Mouse (Mus musculus) embryonic facial prominence, embryonic 14.5 days (tissue): ENCODE results near the gene Iqgap2. TPM values are rescaled to one million over a fixed set of nuclear protein-coding genes. Genes with fewer than 3 reads are reported as not detected.

Source experiments
- ATAC-seq: fragments of 200-750 bp; cut with Nextera tagmentation; 2 replicates; pipeline ENCODE4 v1.8.0; 2017; ENCODE audit warnings: low read depth, moderate number of reproducible peaks, moderate TSS enrichment
- DNase-seq: peaks from one replicate; pipeline ENCODE4 v3.0.0-alpha.2; 2015; ENCODE audit warnings: low spot score
- H3K27ac ChIP-seq: fragments of 300-500 bp; sonication (generic); replicated peaks from 2 replicates; pipeline ENCODE4 v1.5.1; 2014; ENCODE audit warnings: low read depth, mild to moderate bottlenecking, low read length, moderate library complexity
- H3K27me3 ChIP-seq: fragments of 300-500 bp; sonication (generic); replicated peaks from 2 replicates; pipeline ENCODE4 v1.6.1; 2014; ENCODE audit warnings: low read length; ENCODE audit not compliant: control insufficient read depth, insufficient read depth
- H3K36me3 ChIP-seq: fragments of 300-500 bp; sonication (generic); 2 replicates; pipeline ENCODE4 v1.6.1; 2014; ENCODE audit warnings: low read length, mixed read lengths; ENCODE audit not compliant: control insufficient read depth, insufficient read depth
- H3K4me1 ChIP-seq: fragments of 300-500 bp; sonication (generic); 2 replicates; pipeline ENCODE4 v1.6.1; 2014; ENCODE audit warnings: antibody characterized with exemption, low read length; ENCODE audit not compliant: control insufficient read depth, insufficient read depth
- H3K4me2 ChIP-seq: fragments of 300-500 bp; sonication (generic); 2 replicates; pipeline ENCODE4 v1.6.1; 2014; ENCODE audit warnings: low read depth, mild to moderate bottlenecking, low read length, moderate library complexity, mixed read lengths
- H3K4me3 ChIP-seq: fragments of 300-500 bp; sonication (generic); 2 replicates; pipeline ENCODE4 v1.5.1; 2014; ENCODE audit warnings: low read depth, mild to moderate bottlenecking, low read length
- H3K9ac ChIP-seq: fragments of 300-500 bp; sonication (generic); 2 replicates; pipeline ENCODE4 v1.6.1; 2014; ENCODE audit warnings: low read depth, mild to moderate bottlenecking, low read length, moderate library complexity, mixed read lengths
- H3K9me3 ChIP-seq: fragments of 300-500 bp; sonication (generic); 2 replicates; pipeline ENCODE4 v1.6.1; 2016; ENCODE audit warnings: low read length; ENCODE audit not compliant: control insufficient read depth
- WGBS: fragments of 180-500 bp; shearing (Covaris S2); extraction: QIAGEN DNeasy Blood & Tissue Kit; methylation state at CpG from one replicate; pipeline ENCODE4 v1.1.7; 2014; 5-methylcytosine and 5-hydroxymethylcytosine counted together
- polyA plus RNA-seq: library from polyadenylated mRNA; unstranded; fragments of >200 nt; fragmentation: Nextera tagmentation; extraction: Ambion mirVana; gene quantifications from 2 replicates; pipeline ENCODE4 v1.2.1, GENCODE M21; 2014

Iqgap2 gene
- polyA plus RNA-seq, 1 experiment from 2014 or later = 13.7 TPM

GRCm38 (mm10) chr13:95831760-95832159 is 60.0 kb downstream of the Iqgap2 start:
- H3K9ac ChIP-seq = no peak overlapping the region
- no peak overlapping the region for H3K4me2 ChIP-seq
- no peaks in the 10 kb centered on the region for H3K27me3 ChIP-seq
- peaks cover 11% of the 10 kb centered on the region; the same call in 1 of the 2 replicates for H3K4me1 ChIP-seq
- H3K4me3 ChIP-seq = no peak overlapping the region
- 0 out of 2 replicates have a peak, but pooled peaks cover 7% of the 10 kb centered on the region for H3K36me3 ChIP-seq
- H3K27ac ChIP-seq = no peak overlapping the region
- ATAC-seq (no peak), DNase-seq (no peak)
- H3K9me3 ChIP-seq = no peaks in the 10 kb centered on the region

DNA sequence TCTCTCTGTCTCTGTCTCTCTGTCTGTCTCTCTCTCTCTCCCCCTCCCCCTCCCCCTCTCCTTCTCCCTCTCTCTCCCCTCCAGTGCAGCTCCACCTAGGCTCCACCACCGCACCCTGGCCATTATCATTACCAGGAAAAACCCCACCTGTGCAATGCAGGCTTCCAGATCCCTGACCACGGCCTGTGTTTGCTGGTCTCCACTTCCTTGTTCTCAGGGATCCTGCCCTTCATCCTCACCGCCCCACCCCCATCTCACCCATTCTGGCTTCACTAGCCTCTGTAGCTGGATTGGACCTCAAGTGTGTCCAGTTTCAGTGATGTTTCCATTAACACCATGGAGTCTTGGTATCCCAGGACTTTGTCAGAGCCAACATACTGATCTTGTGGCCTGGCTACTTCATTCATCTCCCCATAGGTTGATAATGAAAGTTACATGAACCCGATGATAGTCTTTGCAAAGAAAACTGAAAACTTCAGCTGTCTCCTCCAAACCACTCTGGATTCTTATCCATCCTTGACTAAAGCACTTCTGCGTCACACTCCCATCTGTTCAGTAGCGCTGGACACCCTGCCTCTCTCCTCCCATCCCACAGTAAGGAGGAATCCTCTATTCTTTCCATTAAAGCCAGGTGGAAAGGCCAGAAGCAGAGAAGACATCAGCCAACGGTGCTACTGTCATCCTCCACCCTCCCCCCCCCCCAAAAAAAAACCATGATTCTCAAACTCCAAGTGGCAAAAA is 62.1 kb downstream of the Iqgap2 start:
- no peak overlapping the region for H3K27ac ChIP-seq
- no peak overlapping the region for H3K4me3 ChIP-seq
- no peak for ATAC-seq
- H3K9ac ChIP-seq = no peak overlapping the region
- no peak overlapping the region for H3K4me2 ChIP-seq
- WGBS = 89% methylated on average over 7 of the region's 7 CpGs
- DNase-seq = no peak
- no peaks in the 10 kb centered on the region for H3K9me3 ChIP-seq
- H3K4me1 ChIP-seq = peaks cover 11% of the 10 kb centered on the region; the same call in 1 of the 2 replicates
- no peaks in the 10 kb centered on the region for H3K27me3 ChIP-seq
- H3K36me3 ChIP-seq = no peaks in the 10 kb centered on the region

DNA sequence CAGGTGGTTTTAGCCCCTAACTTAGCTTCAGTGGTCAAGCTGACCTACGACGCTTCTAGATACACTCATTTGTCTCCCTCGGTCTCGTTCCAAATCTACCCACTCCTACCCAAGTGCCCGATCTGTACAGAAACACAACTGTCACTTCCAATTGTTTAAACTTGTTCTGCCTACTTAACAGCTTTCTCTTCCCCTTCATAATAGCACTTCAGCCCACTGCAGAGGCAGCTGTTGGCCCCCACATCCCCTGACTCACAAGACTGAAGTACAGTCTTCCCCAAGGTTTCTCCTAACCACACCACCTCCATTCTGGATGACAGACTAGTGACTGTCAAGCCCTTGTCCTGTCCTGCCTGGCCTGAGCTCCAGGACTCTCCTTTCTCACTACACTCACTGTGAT is 63.1 kb downstream of the Iqgap2 start:
- Histone ChIP-seq H3K9ac (no peak overlapping the region), H3K4me3 (no peak overlapping the region), H3K36me3 (no peaks in the 10 kb centered on the region), H3K9me3 (no peaks in the 10 kb centered on the region), H3K27me3 (no peaks in the 10 kb centered on the region), H3K27ac (no peak overlapping the region), H3K4me2 (no peak overlapping the region), H3K4me1 (peaks cover 11% of the 10 kb centered on the region; the same call in 1 of the 2 replicates)
- DNase-seq = no peak
- 91% methylated on average over 5 of the region's 5 CpGs for WGBS
- ATAC-seq = no peak

GRCm38 (mm10) chr13:95826178-95826577 is 65.5 kb downstream of the Iqgap2 start:
- Histone ChIP-seq H3K4me1 (no peaks in the 10 kb centered on the region), H3K4me2 (no peak overlapping the region), H3K9ac (no peak overlapping the region), H3K4me3 (no peak overlapping the region), H3K27me3 (no peaks in the 10 kb centered on the region), H3K36me3 (no peaks in the 10 kb centered on the region), H3K27ac (no peak overlapping the region), H3K9me3 (no peaks in the 10 kb centered on the region)
- DNase-seq (no peak), ATAC-seq (no peak)
- WGBS = 66% methylated on average over 6 of the region's 6 CpGs

DNA sequence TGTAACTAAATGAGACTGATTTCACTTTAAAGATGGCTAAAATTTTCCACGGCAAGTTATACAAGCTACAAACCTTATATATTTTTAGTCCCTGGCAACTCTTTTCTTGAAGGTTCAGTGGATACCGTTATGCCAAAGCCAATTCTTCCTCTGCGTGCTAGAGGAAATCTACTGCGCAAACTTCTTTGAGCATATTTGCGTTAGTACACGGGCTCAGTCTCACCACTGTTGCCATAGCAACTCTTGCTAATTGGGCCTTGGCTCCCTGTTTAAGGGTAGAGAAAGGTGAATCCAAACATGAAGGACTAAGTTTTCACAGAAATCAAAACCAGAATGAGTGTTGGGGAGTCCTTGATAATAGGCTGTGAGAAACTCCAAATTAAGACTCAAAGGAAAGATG is 68.8 kb downstream of the Iqgap2 start:
- Histone ChIP-seq H3K27me3 (no peaks in the 10 kb centered on the region), H3K36me3 (no peaks in the 10 kb centered on the region), H3K27ac (no peak overlapping the region), H3K9ac (no peak overlapping the region), H3K4me2 (no peak overlapping the region), H3K4me3 (no peak overlapping the region), H3K4me1 (no peaks in the 10 kb centered on the region), H3K9me3 (no peaks in the 10 kb centered on the region)
- DNase-seq (no peak), ATAC-seq (no peak)
- WGBS = 66% methylated on average over 6 of the region's 6 CpGs

GRCm38 (mm10) chr13:95820071-95820470 is 71.7 kb downstream of the Iqgap2 start:
- no peaks in the 10 kb centered on the region for H3K4me1 ChIP-seq
- no peaks in the 10 kb centered on the region for H3K9me3 ChIP-seq
- H3K9ac ChIP-seq = no peak overlapping the region
- H3K36me3 ChIP-seq = no peaks in the 10 kb centered on the region
- H3K4me2 ChIP-seq = no peak overlapping the region
- no peak overlapping the region for H3K4me3 ChIP-seq
- WGBS = 86% methylated on average over 9 of the region's 9 CpGs
- H3K27ac ChIP-seq = no peak overlapping the region
- DNase-seq = no peak
- no peak for ATAC-seq
- H3K27me3 ChIP-seq = no peaks in the 10 kb centered on the region

GRCm38 (mm10) chr13:95818941-95819340 is 72.8 kb downstream of the Iqgap2 start:
- Histone ChIP-seq H3K4me2 (no peak overlapping the region), H3K9me3 (no peaks in the 10 kb centered on the region), H3K4me1 (no peaks in the 10 kb centered on the region), H3K4me3 (no peak overlapping the region), H3K27me3 (no peaks in the 10 kb centered on the region), H3K36me3 (no peaks in the 10 kb centered on the region), H3K27ac (no peak overlapping the region), H3K9ac (no peak overlapping the region)
- 88% methylated on average over 4 of the region's 4 CpGs for WGBS
- ATAC-seq (no peak), DNase-seq (no peak)

DNA sequence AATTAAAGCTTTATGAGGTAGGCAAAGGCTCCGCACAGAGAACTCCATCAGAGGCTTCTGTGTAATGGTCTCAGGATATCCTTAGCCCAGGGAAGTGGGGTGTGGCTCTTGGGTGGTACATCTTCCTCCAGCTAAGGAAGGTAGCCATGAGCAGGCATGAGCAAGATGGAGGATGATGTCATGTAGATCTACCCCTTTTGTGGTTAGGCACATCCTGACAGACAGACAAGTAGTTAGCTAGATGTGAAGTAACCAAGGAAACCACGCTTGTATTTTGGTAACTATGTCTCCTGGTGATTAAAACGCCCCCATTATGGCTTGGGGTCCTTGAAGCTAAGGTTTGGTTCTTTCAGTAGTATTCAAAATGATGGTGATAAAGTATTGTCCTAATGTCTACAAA is 78.1 kb downstream of the Iqgap2 start:
- Histone ChIP-seq H3K4me1 (no peaks in the 10 kb centered on the region), H3K27me3 (no peaks in the 10 kb centered on the region), H3K4me2 (no peak overlapping the region), H3K9ac (no peak overlapping the region), H3K4me3 (no peak overlapping the region), H3K27ac (no peak overlapping the region), H3K9me3 (no peaks in the 10 kb centered on the region), H3K36me3 (no peaks in the 10 kb centered on the region)
- 94% methylated on average over 3 of the region's 3 CpGs for WGBS
- ATAC-seq (no peak), DNase-seq (no peak)

- H3K9me3 ChIP-seq = no peaks in the 10 kb centered on the region
- no peaks in the 10 kb centered on the region for H3K36me3 ChIP-seq
- ATAC-seq (no peak), DNase-seq (no peak)
- H3K9ac ChIP-seq = no peak overlapping the region
- 72% methylated on average over 2 of the region's 2 CpGs for WGBS
- no peak overlapping the region for H3K27ac ChIP-seq
- H3K4me1 ChIP-seq = 0 out of 2 replicates have a peak, but pooled peaks cover 3% of the 10 kb centered on the region
- no peaks in the 10 kb centered on the region for H3K27me3 ChIP-seq
- H3K4me3 ChIP-seq = no peak overlapping the region
- H3K4me2 ChIP-seq = no peak overlapping the region
Measured at GRCm38 (mm10) chr13:95810796-95811195, 80.9 kb downstream of the Iqgap2 start.
